24 mouse cellular contexts compared by ENCODE assay signal in the genomic region with DNA sequence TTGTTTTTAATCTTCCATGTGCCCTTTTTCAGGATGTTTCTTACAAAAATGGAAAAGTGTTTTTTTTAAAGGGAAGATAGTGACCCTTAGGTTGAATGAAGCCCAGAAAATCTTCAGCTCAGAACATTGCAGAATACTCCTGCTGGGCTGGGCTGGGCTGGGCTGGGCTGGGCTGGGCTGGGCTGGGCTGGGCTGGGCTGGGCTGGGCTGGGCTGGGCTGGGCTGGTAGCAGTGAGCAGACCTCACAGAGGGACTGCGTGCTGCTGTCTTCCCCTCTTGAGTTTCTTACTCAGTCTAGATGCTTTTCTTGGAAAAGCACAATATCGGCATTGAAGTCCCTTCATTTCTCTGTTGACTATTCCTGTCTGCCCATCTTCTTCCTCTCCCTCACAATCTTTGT.
DNase-seq lines count a peak whose midpoint lies in the region; ATAC-seq and TF ChIP-seq lines count a peak whose summit lies in the region.
"Had no signal": no experiment of that assay in that cellular context is flagged by ENCODE, and none has a peak within 500 bp of the region (broad histone marks: within the 10 kb centered on the region; RNA-seq: fewer than 3 reads in every experiment).

No protein-coding gene starts in this region.

- no peak overlapping the region for H3K9ac ChIP-seq in kidney, embryonic 16.5 days (replicated peaks; ENCODE audit: low read length)
- H3K9ac ChIP-seq: embryonic facial prominence, embryonic 13.5 days; forebrain, embryonic 12.5 days; forebrain, embryonic 15.5 days; hindbrain, embryonic 12.5 days; hindbrain, embryonic 15.5 days had no signal

- DNase-seq in gastrocnemius, adult 2 months: no peak
- no peak for DNase-seq in gastrocnemius, postnatal 4 days (ENCODE audit: low spot score in 2 of 2)
- DNase-seq in kidney, adult 11 months: no peak
- DNase-seq in lung, adult 2 months: no peak
- DNase-seq in lung, postnatal 10 days: no peak
- DNase-seq: adrenal gland, adult 8-10 months; adrenal gland, postnatal 25 days; cerebellum, adult 11-12 months; cerebellum, adult 8-10 months; cerebellum, postnatal 10 days; cerebellum, postnatal 36 days; embryo, embryonic 11 days; gastrocnemius, postnatal 10 days; gastrocnemius, postnatal 36 days had no signal

- no peaks in the 10 kb centered on the region for H3K9me3 ChIP-seq in kidney, embryonic 16.5 days (ENCODE audit: low read length)
- H3K9me3 ChIP-seq: embryonic facial prominence, embryonic 10.5 days; embryonic facial prominence, embryonic 13.5 days; forebrain, embryonic 12.5 days; forebrain, embryonic 15.5 days; hindbrain, embryonic 12.5 days; hindbrain, embryonic 15.5 days had no signal

- peak overlapping the region; percentile 50; the same call in 1 of the 2 replicates for H3K27ac ChIP-seq in gastrocnemius, adult 2 months
- H3K27ac ChIP-seq in kidney, embryonic 16.5 days (ENCODE audit: low read length): no peak overlapping the region
- H3K27ac ChIP-seq: embryonic facial prominence, embryonic 10.5 days; embryonic facial prominence, embryonic 13.5 days; forebrain, embryonic 12.5 days; forebrain, embryonic 15.5 days; hindbrain, embryonic 12.5 days; hindbrain, embryonic 15.5 days had no signal

- no peaks in the 10 kb centered on the region for H3K36me3 ChIP-seq in kidney, embryonic 16.5 days (ENCODE audit: insufficient read depth, low read length)
- H3K36me3 ChIP-seq: embryonic facial prominence, embryonic 10.5 days; embryonic facial prominence, embryonic 13.5 days; forebrain, embryonic 12.5 days; forebrain, embryonic 15.5 days; hindbrain, embryonic 12.5 days; hindbrain, embryonic 15.5 days had no signal

- H3K4me1 ChIP-seq in kidney, embryonic 16.5 days (ENCODE audit: insufficient read depth, low read length): peaks cover 21% of the 10 kb centered on the region
- peaks cover 2% of the 10 kb centered on the region for H3K4me1 ChIP-seq in lung, adult 2 months (ENCODE audit: control insufficient read depth, insufficient read depth, low read length)

- no peaks in the 10 kb centered on the region for H3K27me3 ChIP-seq in kidney, embryonic 16.5 days (ENCODE audit: insufficient read depth, low read length)
- H3K27me3 ChIP-seq: embryonic facial prominence, embryonic 13.5 days; forebrain, embryonic 15.5 days; hindbrain, embryonic 12.5 days; hindbrain, embryonic 15.5 days had no signal

- no peak overlapping the region for H3K4me2 ChIP-seq in kidney, embryonic 16.5 days (replicated peaks; ENCODE audit: low read depth, low read length)
- H3K4me2 ChIP-seq: embryonic facial prominence, embryonic 13.5 days; forebrain, embryonic 12.5 days; forebrain, embryonic 15.5 days; heart, embryonic 11.5 days; hindbrain, embryonic 12.5 days; hindbrain, embryonic 15.5 days had no signal

- H3K4me3 ChIP-seq in gastrocnemius, adult 2 months: no peak overlapping the region
- H3K4me3 ChIP-seq in kidney, embryonic 16.5 days (ENCODE audit: low read length): no peak overlapping the region
- no peak overlapping the region for H3K4me3 ChIP-seq in lung, adult 2 months (replicated peaks; ENCODE audit: extremely low read depth, low read depth, low read length)
- H3K4me3 ChIP-seq: embryonic facial prominence, embryonic 10.5 days; embryonic facial prominence, embryonic 13.5 days; erythroblast, embryonic 14.5 days; forebrain, embryonic 12.5 days; forebrain, embryonic 15.5 days; hindbrain, embryonic 12.5 days; hindbrain, embryonic 15.5 days had no signal

- peak; percentile 66; the same call in 1 of the 2 replicates for ATAC-seq in kidney, embryonic 16.5 days (ENCODE audit: low FRiP score, low TSS enrichment)
- ATAC-seq: activated CD4-positive, CD25-positive, alpha-beta regulatory T cell, adult 4 months; forebrain, embryonic 15.5 days had no signal

- 46% methylated on average over 2 of the region's 2 CpGs for WGBS in kidney, embryonic 16.5 days
- 59% methylated on average over 2 of the region's 2 CpGs for WGBS in lung, adult 2 months

- peak; percentile 14; the same call in 1 of the 2 replicates for TF ChIP-seq POLR2A in lung, adult 2 months (IDR thresholded peaks at IDR 0.05; ENCODE audit: borderline replicate concordance, extremely low read depth, low read depth, low read length)

- intact Hi-C loops in gastrocnemius, adult 2 months (cut with DNase I): no loop called here

- TF ChIP-seq CTCF in gastrocnemius, adult 2 months (IDR thresholded peaks at IDR 0.05): no peak
- TF ChIP-seq CTCF in lung, adult 2 months (IDR thresholded peaks at IDR 0.05; ENCODE audit: insufficient read depth, low read length): no peak
